Mouse (Mus musculus) right cerebral cortex, postnatal 4 days (tissue): ENCODE results near the gene Gabrg3.
"Not testable (repeated sequence)": the region's sequence is repeated elsewhere in the genome, so short reads cannot be mapped to it uniquely, and the experiment has no call there.

Source experiments
- DNase-seq: peaks from one replicate; pipeline ENCODE4 v3.0.0-alpha.2; 2022

Gabrg3 gene

DNA sequence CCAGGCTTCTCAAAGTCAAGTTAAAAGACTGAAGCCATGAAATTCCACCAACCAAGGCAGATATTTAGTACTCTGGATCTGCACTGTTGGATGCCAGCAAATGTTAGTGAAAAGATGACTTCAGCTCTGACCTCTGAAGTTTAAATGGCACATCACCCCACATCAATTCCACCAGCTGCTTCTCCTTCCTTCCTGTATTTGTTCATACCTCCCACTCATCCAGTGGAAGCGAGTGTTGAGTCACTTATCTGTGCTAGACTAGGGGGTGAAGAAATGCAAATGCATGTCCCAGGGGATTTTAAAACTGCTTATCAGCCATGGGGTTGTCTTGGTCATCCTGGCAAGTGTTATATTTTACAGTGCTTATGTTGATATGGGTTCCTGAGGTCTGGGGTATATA lies 79.7 kb downstream of the Gabrg3 start:
- no peak for DNase-seq

DNA sequence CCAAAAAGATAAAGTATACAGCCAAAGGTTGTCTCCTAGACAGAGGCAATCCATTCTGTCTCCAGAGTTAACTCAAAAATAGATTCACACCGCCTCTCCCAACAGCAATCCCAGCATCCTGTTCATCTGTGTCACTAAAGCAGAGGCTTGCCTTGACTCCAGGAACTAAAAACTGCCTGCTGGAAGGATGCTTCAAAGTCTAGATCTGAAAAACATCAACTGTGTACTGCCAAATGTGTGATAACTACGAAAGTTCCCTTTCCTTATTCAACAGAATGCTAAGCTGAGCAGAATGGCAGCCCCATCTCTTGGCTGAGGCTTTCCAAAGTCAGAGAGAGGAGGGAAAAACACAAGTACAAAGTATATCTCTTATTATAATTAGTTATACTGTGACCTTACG lies 90.3 kb downstream of the Gabrg3 start:
- no peak for DNase-seq

GRCm38 (mm10) chr7:57294127-57294526 lies 92.9 kb downstream of the Gabrg3 start:
- no peak for DNase-seq

DNA sequence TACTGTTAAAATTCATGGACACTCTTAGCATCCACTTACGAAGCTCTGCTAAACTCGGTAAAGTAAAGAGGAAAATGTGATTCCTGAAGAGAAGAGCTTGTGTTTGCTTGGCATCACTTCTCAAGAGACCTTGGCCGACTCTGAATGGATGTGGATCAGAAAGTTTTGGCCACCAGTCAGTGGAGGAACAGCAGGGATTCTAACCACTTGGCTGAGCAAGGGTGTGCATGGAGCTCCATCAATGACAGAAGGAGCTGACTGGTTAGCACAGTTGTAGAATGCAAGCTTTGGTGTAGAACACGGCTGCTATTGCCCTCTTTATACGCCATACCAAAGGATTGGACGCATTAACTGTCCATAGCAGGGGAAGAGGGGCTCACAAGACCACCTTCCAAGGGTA lies 93.4 kb downstream of the Gabrg3 start:
- no peak for DNase-seq

DNA sequence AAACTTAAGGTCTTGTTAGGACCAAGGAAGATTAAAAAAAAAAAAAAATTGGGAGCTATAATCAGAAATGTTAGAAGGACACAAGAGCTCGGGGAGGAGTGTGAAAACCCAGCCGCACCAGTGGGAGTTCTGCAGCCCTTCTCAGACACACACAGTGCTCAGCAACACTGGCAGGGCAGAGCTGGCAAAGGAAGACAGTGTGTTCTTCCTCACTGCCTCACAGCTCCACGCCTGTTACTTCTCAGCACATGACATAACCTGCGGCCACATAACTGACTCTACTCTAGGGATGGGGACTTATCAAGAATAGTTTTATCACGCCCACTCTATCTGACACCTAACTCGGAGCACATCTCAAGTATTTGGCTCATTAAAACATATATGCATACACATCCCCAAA lies 103.8 kb downstream of the Gabrg3 start:
- DNase-seq = no peak

DNA sequence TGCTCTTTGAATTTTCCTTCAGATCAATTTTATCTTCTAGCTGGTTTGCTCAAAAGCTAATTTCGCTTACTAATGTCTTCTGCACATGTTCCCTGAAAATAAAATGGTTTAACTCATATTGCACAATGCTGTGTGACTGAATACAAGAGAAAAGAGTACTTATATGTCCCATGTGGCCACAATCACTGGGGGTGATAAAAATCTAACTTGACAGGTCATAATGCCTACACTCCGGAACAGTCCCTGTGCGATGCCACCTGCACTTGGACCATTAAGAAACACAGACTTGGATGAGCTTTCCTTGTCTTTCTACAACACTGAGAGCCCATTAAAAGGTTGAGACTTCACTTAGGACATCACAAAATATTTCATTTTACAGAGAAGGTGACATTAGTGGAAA lies 108.1 kb downstream of the Gabrg3 start:
- no peak for DNase-seq

DNA sequence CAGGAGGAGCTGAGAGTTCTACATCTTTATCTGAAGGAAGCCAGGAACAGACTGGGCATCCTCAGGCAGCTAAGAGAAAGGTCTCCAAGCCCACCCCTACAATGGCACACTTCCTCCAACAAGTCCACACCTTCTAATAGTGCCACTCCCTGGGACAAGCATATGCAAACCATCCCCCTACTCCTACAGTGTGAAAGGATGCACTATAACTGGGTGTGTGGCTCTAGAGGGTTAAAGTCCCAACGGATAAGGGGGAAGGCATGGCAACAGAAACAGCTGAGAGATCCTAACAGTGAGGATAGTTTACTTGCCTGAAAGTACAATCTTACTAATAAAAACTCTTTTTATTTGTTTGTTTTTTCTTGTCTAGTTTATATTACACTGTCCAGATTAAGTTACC lies 126.8 kb downstream of the Gabrg3 start:
- DNase-seq = no peak

- DNase-seq = no peak
Measured at GRCm38 (mm10) chr7:57258893-57259574, 128.0 kb downstream of the Gabrg3 start.

DNA sequence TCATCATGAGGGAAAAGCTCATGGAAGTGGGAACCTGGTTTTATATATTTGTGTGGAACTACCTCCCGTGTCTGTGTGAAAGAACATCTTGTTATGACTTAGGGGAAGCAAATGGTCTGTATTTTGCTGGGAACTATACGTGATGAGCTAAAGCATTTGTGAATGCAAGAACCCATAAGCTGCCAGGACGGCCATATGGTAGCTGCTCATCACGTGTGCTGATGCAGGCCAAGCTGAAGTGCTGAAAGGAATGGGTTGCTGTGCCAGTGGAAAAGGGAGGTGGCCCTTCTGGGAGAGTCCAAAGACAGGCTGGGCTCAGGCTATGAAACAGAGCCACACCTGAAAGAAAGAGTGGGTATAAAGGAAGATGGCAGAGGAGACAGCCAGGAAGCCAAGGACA lies 143.0 kb downstream of the Gabrg3 start:
- DNase-seq = peak; percentile 21

DNA sequence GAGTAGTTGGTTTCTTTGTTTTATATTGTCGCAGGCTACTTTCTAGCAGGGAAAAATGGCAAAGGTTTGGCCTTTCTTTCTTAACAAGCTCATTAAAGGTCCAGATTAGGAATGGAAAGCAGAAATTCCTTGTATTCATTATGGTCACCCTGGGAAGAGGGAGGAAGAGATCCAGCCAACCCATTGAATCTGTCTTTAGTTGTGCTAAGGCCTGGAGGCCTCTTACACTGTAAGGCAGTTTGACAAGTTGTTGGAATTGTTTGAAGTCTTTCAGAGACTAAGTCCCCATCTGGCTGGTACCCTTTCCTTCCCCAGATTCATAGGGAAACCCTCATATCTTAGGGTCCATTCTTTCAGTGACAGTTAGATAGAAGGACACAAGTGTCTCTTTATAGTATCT lies 172.9 kb downstream of the Gabrg3 start:
- no peak for DNase-seq

DNA sequence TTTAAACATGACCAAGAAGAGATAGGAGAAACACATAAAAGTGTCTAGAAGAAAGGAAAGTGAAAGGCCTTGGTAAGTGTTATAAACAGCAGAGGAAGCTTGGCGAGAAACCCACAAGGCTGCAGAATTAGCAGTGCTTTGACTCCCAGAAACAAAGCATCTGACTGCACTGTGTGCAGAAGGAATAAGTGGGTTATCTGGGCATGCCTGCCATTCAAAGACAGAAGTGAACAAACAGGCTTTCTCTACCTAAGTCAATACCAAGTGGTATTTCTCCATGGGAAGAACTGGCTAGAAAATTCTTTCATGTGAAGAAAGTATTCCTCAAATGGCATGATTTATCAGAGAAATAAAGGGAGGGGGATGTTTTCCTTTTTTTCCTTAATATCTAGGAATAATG lies 201.0 kb downstream of the Gabrg3 start:
- no peak for DNase-seq

DNA sequence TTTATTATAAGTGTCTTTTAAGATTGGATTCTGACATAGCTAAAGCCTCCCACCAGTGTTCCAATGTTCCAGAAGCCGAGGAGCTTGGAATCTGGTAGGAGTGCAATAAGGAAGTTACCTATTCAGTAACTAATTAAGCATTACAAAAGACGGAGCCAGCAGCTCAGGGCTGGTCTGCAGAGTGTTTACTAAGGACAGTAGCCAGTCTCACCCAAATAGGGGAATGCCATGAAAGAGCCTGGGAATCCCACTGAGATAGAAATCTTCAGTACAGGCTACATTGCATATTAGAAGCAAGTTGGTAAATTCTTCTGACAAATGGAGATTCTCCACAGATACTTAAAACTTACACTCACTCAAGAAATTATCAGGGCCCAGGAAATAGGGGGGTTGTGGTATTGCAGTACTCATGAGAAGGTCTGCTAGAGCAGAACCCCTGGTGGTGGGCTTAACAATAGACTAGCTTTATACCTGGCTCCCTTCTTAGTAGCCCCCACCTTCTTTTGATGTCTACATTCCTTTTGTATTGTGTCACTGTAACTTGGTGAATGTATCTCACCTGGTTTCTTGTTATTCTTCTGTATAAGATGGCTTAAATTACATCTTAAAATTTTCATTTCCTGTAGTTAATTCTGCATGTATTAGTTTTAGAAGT lies 211.0 kb downstream of the Gabrg3 start:
- not testable (repeated sequence) for DNase-seq

GRCm38 (mm10) chr7:57166931-57167330 lies 220.1 kb downstream of the Gabrg3 start:
- DNase-seq = no peak

DNA sequence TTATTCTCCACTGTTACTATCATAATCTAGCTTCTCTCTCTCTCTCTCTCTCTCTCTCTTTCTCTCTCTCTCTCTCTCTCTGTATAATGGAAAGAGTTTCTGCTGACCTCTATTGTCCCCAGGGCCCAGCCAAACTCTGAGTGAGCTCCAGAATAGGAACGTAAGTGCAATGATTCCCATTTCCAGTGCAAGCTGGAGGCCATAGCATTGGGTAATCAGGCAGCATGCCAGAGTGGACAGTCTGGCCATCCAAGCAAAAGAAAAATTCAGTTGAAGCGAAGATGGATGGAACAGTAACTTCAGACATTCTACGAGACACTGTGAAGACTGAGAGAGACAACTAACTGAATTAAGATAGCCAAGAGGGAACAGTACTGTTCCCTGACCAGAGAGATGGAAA lies 228.8 kb downstream of the Gabrg3 start:
- no peak for DNase-seq

DNA sequence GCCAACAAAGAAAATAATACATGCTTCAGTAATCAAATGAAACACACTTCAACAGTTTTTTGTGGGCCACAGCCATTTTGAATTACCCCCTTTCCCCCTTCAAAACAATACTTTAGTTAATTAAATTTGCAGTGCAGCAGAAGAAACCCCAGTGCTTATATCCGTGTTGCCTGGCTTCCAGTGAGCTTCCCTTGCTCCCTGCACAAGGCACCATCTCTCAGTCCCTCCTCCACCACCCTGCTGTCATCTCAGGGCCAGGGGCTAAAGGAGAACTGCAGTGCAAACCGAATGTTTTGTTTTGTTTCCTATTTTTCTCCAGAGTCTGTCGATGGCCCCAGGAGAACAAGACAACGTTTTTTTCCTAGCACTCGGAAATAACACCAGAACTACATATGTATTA lies 233.2 kb downstream of the Gabrg3 start:
- no peak for DNase-seq

DNA sequence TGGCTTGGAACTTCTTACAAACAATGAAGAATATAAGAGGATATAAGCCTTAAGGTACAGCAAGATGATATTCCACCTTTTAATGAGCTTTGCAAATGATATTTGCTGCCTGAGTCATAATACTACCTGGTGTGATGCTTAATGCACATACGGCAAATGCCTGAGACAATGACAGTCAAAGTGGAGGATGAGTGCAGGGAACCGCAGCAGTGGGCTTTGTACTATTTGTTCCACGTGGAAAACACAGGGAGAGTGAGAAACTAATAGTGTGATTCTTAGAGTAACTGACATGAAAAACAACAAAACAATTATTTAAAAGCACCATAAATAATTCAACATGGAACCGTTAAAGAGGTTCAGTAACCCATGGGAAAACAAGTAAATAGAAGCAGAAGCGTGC lies 236.2 kb downstream of the Gabrg3 start:
- DNase-seq = no peak

- DNase-seq = no peak
Measured at GRCm38 (mm10) chr7:57138072-57138704, 248.8 kb downstream of the Gabrg3 start.

- no peak for DNase-seq
Measured at GRCm38 (mm10) chr7:57133009-57133408, 254.0 kb downstream of the Gabrg3 start.

- no peak for DNase-seq
Measured at GRCm38 (mm10) chr7:57132471-57132870, 254.5 kb downstream of the Gabrg3 start.

- no peak for DNase-seq
Measured at GRCm38 (mm10) chr7:57100065-57100464, 286.9 kb downstream of the Gabrg3 start.

DNA sequence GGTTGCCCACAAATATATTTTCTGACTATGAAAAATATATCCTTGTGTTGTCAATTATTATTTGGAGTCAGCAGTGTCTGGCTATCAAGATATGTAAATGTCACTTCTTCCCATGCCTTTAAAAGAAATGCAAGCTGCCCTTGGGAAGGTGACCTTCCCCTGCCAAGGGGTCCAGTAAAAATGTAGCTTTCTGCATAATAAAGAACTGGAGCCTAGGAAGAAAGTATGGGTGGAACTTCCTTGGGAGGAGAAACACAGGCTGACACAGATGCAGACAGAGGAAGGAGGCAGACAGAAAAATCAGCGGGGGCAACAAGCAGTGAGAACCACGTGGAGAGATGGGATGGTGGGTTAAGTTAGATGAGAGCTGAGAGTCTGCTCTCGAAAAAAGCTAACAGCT lies 304.9 kb downstream of the Gabrg3 start:
- DNase-seq = no peak

- peak; percentile 51 for DNase-seq
Measured at GRCm38 (mm10) chr7:57071435-57072160, 315.4 kb downstream of the Gabrg3 start.

- DNase-seq = no peak
Measured at GRCm38 (mm10) chr7:57065398-57065797, 321.6 kb downstream of the Gabrg3 start.
